Mouse (Mus musculus) naive thymus-derived CD4-positive, alpha-beta T cell, adult 2 months (primary cell): ENCODE measurements at regions not wholly inside any gene's neighbourhood (a gene's known extent, or its start where the extent isn't known, plus 50 kb on each side); places are given as distances from the start of the nearest gene placed in this dataset.

ENCODE experiments used
- DNase-seq: peaks from one replicate; pipeline ENCODE4 v3.0.0-alpha.2; 2011; ENCODE audit warnings: low read depth

- peak; percentile 22 for DNase-seq
Measured at GRCm38 (mm10) chr10:122564473-122564872, 114.1 kb upstream of the Ppm1h start.

DNA sequence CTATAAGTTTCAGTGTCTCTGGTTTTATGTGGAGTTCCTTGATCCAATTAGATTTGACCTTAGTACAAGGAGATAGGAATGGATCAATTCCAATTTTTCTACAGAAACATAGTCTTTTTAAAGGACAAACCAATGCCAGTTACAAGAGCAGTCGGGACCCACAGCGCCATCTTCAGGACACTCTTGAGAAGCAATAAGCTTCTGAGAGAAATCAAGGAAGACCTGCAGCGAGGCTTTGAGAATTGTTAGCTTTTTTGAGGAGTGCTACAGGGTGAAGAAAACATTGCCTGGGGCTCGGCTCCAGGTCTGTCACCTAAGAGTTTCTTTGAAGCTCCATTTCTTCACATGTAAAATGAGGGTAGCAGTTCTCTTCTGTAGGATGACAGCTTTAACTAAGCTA lies 112.0 kb upstream of the Ppm1h start:
- DNase-seq, result peak; percentile 73

DNA sequence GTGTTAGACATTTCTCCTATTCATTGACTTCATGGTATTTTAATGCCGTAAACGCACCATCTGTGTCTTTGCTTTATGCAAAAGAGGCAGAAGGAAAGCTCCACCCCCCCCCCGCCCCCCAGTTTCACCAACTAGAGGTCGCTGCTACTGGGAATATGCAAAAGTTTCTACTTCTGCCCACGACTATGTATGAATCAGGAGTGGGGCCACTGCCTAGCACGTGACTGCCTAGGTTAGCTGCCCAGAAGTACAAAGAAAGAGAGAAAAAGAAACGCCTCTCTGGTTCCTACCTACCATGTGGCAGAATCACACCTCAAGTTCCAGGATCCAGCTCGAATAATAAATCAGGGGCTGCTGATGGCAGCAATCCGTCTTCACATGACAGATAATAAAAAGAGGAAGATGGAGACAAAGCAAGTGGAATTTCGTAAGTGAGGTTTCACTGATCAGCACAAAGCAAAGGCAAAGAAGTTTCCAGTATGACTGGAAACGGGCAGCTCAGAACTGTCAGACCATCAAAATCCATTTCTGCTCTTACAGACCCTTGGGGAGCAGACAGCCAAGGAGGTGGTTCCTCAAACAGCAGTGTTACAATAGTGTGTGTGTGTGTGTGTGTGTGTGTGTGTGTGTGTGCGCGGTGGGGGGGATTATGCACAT lies 108.9 kb upstream of the Ppm1h start:
- DNase-seq, result no peak

- no peak for DNase-seq
Measured at GRCm38 (mm10) chr10:122570909-122571551, 107.5 kb upstream of the Ppm1h start.

- no peak for DNase-seq
Measured at GRCm38 (mm10) chr10:122576171-122577063, 102.1 kb upstream of the Ppm1h start.

DNA sequence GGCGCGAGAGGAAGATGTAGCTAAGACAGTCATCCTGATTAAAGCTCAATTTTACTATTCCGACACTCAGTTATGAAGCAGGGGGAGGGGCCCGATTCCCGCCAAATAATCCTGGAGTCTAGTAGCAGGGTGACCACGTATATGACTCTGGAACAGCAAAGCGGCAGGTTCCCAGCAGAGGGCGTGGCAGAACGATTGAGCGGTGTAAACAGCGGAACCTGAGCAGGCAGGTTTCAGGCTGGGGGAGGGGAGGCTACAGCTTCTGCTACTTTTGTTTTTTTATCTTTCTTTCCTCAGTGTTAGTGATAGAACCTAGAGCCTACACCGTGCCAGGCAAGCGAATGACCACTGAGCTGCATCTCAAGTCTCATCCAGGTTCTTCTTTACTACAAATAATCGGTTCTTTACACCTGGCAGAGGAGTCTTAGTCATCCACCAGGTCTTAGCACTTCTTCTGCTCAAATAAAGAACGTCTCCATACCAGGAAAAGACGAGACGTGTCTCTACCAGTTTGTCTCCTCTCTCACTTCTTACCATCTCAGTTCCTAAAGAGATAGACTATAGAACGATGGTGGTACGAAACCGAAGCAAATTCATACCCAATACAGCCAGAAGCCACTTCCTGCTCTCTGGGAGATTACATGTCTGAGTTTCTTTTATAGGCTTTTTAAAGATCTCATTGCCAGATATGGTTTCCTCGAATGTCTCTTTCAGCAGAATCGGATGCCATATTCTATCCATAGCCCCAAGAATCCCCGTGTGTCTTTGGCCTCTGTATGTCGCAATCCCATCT lies 100.2 kb upstream of the Ppm1h start:
- peak; percentile 88 for DNase-seq

DNA sequence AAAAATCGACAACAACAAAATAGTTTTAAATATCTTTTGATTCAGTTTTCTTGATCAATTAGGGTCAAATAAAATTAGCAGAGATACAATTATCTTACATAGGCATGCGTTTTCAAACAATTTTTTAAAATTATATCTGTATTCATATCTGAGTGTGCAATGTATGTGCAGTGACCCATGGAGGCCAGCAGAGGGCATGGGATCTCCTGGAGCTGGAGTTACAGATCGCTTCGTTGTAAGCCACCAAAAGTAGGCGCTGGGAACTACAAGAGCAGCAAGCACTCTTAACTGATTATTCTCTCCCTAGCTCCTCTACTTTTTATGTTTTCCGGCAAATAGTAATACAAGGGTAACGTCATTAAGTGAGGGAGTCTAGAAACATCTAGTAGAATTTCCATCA lies 97.5 kb upstream of the Ppm1h start:
- DNase-seq, result peak; percentile 38

DNA sequence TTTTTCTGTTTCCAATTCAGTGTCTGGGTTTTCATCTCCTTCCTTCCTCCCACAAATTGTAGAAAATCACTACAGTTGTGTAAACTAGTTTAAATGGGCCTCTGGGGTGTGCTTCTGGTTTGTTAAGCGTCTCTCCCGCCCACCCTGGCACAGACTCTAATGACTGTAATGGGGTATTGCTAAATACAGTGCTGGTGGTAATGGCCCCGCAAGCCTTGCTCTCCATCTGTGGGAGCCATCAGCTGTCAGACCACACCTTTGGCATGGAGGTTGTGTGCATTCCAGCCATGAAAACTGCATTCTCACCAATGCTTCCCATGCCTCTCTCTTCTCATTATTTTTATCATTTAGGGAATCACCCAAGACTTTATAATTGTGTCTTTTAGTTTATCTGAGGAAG lies 91.0 kb upstream of the Ppm1h start:
- DNase-seq, result no peak

DNA sequence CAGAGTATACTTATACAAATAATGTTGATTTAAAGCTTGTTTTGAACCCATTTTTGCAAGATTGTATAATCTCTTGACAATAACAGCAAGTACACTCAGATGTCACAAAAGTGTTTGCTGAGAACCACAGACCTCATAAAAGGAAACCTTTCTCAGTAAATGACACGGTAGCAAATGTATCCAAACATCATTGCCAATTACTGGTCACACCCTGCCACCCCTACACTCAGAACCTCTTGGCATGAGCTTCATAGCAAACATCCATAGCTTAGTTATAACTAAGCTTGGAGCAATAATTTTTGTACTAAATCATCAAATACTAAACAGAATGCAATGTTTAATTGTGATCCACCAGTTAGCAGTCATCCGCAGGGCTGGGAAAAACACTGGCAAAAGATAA lies 79.1 kb upstream of the Ppm1h start:
- peak; percentile 33 for DNase-seq

DNA sequence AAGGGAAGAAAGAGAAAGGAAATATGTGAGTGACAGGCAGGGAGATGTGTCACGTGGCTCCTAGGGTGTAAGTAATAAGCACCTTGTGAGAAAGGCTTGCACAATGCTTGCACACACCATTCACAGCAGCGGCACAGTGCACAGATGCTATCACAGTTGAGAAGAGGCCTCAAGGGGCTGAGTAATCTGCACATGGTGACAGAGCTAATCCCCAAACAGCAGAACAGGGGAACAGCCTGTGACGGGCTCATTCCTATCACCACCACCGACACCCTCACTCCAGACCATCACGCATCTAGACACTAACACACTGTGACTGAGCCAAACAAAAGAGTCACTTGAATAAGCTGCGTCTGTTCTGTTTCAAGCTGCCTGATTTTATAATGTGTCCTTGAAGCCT lies 76.2 kb upstream of the Ppm1h start:
- DNase-seq, result peak; percentile 45

DNA sequence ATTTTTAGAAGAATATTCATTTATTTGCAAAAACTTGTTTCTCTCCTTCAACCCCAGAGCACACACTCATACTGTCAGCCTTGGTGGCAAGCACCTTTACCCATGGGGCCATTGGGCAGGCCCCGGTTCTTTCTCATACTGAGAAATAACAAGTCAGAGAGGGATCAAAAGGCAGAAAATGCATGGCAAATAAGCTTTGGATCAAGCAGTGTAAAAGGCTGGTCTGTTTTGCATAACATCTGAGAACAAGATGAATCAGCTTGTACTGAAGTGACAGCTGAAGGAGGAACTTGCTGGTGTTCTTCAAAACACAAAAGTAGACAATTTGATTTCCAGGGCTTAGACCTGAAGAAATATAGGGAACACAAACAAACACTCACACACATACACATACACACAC lies 74.6 kb upstream of the Ppm1h start:
- DNase-seq, result no peak

DNA sequence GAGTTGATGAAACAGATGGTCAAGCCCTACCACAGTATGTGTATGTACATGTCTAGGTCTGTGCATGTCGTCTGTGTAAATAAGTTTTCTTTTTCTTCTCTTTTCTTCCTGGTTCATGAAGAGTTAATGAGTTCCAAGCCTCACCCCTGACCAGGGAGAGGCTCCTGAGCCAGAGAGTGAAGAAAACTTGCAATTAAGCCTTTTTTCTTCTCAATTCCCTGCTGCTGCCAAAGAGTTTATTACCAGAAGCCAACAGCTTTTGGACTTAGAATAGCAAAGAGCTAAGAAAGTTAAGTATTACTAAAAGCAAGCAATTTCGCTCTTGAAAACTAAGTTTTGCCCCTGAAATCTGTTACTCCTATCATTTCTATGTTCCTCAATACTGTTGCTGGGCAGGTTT lies 65.3 kb upstream of the Ppm1h start:
- no peak for DNase-seq

DNA sequence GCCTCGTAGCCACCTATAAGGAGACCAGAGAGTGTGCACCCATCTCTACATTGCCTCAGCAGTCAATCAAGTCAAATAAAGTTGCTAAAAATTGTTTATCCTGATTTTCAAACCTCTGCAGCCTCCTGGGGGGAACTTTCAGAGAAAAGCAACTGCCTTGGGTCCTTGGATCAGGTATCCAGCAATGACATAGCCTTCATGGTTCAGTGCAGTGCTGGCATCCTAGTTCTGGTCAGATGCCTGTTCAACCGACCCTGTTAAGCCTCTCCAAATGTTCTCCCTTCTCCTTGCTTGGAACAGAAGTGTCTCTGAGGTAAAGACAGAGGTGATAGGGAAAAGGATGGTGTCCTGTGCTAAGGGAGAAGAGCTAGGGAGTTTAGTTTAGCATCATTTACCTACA lies 64.7 kb upstream of the Ppm1h start:
- no peak for DNase-seq

- no peak for DNase-seq
Measured at GRCm38 (mm10) chr10:122614720-122615119, 63.8 kb upstream of the Ppm1h start.

DNA sequence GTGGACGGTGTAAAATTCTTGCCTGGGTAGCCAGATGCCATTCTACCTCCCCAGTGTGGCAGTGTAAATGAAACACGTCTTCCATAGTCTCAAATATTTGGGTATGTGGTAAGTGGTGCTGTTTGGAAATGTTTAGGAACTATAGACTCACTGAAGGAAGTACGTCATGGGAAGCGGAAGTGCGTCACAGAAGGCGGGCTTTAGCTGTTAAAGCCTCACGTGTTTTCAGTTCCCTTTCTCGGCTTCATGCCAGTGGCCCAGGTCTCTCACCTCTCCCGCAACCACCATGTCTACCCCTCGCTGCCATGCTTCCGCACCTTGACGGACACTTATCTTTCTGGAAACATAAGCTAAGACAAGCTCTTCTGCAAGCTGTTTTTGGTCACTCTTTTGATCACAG lies 62.9 kb upstream of the Ppm1h start:
- DNase-seq, result no peak

DNA sequence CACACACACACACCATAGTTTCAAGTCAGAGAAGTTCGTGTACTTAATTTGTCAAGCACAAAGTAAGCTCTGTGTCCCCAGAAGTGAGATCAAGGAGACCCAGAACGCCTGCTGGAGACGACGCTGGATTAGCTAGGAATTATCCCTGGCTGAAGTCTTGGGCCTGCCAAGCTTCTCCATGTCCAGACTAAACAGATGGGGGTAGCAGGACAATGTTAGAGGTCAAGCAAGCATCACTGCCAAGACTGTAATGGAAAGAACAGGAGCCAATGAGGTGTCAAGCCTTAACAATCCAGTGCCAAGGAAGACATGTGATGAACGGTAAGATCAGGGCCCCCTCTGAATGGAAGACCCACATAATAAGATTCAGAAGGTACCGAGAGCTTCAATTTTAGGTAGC lies 62.2 kb upstream of the Ppm1h start:
- DNase-seq, result no peak

GRCm38 (mm10) chr10:122618854-122619253 lies 59.7 kb upstream of the Ppm1h start:
- no peak for DNase-seq

- DNase-seq, result no peak
Measured at GRCm38 (mm10) chr10:122619406-122620116, 59.0 kb upstream of the Ppm1h start.
